Mouse (Mus musculus): ENCODE results near the gene Oaz2.
A peak's percentile ranks its signal among the peaks of the same experiment; 100 is the strongest.
"Not testable (repeated sequence)": the region's sequence is repeated elsewhere in the genome, so short reads cannot be mapped to it uniquely, and the experiment has no call there.

The Oaz2 gene

DNA sequence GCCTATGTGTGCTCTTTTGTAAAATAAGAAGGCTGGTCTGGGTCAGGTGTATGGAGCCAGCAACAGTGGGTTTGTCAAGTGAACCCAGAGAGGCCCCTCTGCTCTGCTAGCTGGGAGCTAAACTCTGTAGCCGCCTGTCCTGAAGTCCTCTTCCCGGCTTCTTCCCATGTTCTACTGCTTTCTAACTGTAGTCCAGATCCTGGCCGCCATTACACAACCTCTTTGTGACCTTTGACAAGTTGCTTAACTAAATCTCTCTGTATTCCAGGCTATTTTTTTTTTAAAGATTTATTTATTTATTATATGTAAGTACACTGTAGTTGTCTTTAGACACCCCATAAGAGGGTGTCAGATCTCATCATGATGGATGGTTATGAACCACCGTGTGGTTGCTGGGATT, 14.1 kb upstream of the Oaz2 start:
- DNase-seq: no peak

DNA sequence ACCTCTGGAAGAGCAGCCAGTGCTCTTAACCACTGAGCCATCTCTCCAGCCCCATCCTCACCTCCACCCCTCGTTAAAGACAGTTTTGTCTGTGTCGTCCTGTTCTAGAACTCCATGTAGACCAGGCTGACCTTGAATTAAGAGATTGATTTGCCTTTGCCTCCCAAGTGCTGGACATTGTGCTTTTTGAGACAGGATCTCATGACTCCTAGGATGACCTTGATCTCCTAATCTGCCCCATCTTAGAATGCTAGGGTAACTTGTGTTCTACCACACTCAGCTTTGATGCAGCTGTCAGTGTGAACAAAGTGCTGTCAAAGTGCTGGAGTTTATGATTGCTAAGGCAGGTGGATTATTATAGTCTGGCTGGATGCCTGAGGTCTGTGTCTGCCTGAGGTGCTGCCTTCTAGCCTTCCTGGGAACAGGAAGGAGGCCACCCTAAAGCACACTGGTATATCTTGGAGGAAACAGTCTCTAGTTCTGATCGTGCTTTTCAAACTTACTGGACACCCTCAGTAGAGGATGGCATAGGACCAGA, 13.0 kb upstream of the Oaz2 start:
- no peak for DNase-seq

DNA sequence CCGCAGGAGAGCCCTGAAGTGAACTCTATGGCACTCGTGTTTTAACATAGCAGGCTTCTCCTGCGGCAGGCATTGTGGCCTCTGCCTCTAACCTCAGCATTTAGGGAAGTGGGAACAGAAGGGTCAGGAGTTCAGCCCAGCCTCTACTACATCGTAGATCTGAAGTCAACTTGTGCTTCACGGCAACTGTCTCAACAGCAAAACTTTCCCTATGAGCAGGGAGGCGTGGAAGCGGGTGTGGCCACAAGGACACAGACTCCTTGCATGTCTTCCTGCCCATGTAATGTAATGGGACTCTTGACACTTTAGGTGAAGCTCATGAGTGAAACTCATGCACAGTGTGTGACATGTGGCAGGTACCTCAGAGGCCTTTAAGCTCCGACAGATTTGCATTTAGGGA, 12.3 kb upstream of the Oaz2 start:
- no peak for DNase-seq

GRCm38 (mm10) chr9:65657218-65657617, 10.6 kb upstream of the Oaz2 start:
- DNase-seq: no peak

GRCm38 (mm10) chr9:65661029-65661428, 6.8 kb upstream of the Oaz2 start:
- no peak for DNase-seq

- no peak for DNase-seq
Measured at GRCm38 (mm10) chr9:65661493-65661892, 6.3 kb upstream of the Oaz2 start.

DNA sequence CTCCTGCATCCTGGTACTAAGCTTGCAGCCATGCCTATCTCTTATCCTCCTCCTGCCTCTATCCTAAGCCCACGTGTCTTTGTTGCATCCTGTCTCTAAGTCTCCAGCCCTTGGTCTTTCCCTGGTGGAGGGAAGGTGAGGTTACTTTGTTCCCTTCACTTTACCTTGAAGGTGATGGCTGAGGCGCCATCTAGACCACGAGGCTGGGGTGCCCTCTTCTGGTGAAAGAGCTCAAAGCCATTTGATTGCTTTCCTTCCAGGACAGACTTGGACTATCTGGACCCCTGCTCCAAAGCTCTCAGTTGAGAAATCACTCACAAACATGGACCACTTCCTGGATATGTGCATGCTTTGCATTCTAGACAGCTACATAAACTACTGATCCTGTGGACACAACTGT, 3.6 kb upstream of the Oaz2 start:
- DNase-seq: peak; percentile 81

DNA sequence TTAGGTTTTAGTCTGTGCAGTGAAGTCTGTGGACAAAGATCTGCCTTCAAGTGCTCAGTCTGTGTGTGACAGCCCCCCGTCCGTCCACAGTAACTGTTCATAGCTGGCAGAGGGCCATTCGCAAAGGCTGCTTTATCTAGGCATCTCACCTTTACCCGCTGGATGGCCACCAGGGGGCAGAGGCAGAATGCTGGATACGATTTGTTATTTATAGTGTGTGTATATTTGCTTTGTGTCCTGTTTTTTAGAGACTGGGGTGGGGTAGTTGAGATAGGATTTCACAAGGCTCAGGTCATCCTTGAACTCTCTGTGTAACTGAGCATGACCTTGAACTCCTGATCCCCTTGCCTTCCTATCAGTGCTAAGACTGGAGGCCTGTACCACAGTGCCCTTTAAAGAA, 1.8 kb upstream of the Oaz2 start:
- peak; percentile 84 for DNase-seq

- peak; percentile 93 for DNase-seq
Measured at GRCm38 (mm10) chr9:65671431-65671931, 3.7 kb downstream of the Oaz2 start.

- DNase-seq: peak; percentile 33
Measured at GRCm38 (mm10) chr9:65672996-65673395, 5.2 kb downstream of the Oaz2 start.

GRCm38 (mm10) chr9:65675461-65676357, 7.9 kb downstream of the Oaz2 start:
- no peak for DNase-seq

- peak; percentile 99 for DNase-seq
Measured at GRCm38 (mm10) chr9:65676358-65677118, 8.7 kb downstream of the Oaz2 start.

DNA sequence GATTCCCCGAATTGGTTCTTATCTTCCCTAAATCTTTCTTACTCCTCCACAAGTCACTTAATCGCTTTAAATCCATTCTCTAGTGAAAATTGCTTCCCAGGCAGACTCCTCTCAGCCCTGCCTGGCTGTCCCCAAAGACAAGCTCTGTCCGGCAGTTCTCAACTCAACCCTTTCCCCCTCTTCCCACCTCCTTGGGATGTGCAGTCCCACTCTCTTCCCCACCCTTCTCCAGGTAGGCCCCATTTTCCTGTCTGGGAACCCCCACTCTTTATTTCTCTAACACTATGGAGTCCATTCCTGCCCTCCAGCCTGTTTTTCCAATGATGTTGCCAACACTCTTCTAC, 9.3 kb downstream of the Oaz2 start:
- DNase-seq: no peak

- DNase-seq: peak; percentile 84
Measured at GRCm38 (mm10) chr9:65679181-65679761, 11.5 kb downstream of the Oaz2 start.

DNA sequence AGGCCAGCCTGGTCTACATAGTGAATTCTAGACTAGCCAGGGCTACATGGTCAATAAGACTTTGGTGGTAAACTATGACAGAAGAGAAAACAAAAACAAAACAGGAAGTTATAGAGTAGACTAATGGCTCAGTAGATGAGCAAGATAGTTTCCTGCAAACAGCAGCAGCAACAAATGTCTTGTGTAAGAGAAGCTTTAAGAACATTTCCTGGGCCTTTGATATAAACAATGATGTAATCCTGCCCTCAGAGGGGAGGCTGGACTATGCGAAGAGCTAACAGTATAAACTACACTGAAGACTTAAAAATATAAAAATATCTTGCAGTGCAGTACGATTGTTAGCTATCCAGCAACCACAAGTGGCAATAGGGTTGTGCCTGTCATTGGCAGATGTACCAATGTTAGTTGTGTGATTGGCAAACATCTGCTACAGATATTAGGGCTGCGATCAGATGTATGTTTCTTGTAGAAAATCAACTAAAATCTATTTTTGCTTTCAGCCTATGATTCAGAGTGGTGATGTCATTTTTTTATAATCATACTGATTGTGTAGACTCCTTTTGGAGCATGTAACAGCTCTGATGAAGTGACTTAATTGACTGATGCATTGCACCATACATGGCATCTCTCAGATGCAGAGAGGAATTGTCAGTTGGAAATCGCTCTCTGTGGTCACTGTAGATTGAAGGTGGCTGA, 13.3 kb downstream of the Oaz2 start:
- no peak for DNase-seq

- DNase-seq: no peak
Measured at GRCm38 (mm10) chr9:65681634-65681940, 13.8 kb downstream of the Oaz2 start.

DNA sequence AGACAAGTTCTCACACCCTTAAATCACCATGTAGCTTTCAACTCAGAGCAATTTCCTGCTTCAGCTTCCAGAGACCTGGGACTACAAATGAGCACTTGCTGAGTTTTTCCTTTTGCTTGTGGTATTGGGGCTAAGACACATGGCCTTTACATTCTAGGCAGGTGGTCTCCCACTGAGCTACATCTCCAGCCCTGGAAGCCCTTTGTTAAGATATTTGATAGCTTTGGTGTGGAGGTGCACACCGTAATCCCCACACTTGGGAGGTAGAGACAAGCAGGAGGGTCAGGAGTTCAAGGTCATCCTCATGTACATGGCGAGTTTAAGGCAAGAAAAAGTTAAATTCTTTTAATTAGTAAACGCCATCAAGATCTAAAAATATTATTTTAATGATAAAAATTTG, 14.4 kb downstream of the Oaz2 start:
- DNase-seq: no peak

DNA sequence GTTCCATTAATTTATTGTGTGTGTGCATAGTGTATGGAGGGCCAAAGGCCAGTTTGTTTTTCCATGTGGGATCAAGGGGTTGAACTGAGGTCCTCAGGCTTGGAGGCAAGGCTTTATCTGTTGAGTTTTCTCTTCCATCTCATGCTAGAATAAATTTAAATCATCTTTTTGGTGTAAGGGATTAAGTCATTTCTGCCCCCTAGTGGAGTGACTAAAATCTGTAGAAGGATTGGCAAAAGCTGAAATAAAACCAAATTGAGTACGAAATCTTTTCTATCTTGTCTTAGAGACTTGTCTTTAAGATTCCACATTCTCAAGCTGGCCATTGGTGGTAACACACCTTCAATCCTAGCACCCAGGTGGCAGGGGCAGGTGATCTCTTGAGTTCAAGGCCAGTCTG, 15.2 kb downstream of the Oaz2 start:
- DNase-seq: no peak

GRCm38 (mm10) chr9:65684704-65685103, 16.9 kb downstream of the Oaz2 start:
- no peak for DNase-seq

- DNase-seq: not testable (repeated sequence)
Measured at GRCm38 (mm10) chr9:65689869-65690268, 22.1 kb downstream of the Oaz2 start.

- DNase-seq: no peak
Measured at GRCm38 (mm10) chr9:65692466-65692865, 24.7 kb downstream of the Oaz2 start.

- no peak for DNase-seq
Measured at GRCm38 (mm10) chr9:65692959-65693603, 25.3 kb downstream of the Oaz2 start.
